Mouse (Mus musculus) fat pad, adult 2 months (tissue): ENCODE results near the gene Grtp1.
A peak's percentile ranks its signal among the peaks of the same experiment; 100 is the strongest.
"Not testable (repeated sequence)": the region's sequence is repeated elsewhere in the genome, so short reads cannot be mapped to it uniquely, and the experiment has no call there.

Experiments used
- DNase-seq: peaks from one replicate; pipeline ENCODE4 v3.0.0-alpha.2; 2011; ENCODE audit warnings: low read depth, low spot score; ENCODE audit errors: extremely low read depth

The Grtp1 gene

GRCm38 (mm10) chr8:13175650-13176049 is 24.8 kb downstream of the Grtp1 start:
- no peak for DNase-seq

GRCm38 (mm10) chr8:13174811-13175210 is 25.6 kb downstream of the Grtp1 start:
- DNase-seq: no peak

- no peak for DNase-seq
Observed at GRCm38 (mm10) chr8:13174305-13174704, 26.1 kb downstream of the Grtp1 start.

- no peak for DNase-seq
Observed at GRCm38 (mm10) chr8:13170510-13170909, 29.9 kb downstream of the Grtp1 start.

GRCm38 (mm10) chr8:13164361-13164760 is 36.1 kb downstream of the Grtp1 start:
- DNase-seq: no peak

- DNase-seq: no peak
Observed at GRCm38 (mm10) chr8:13163563-13163962, 36.9 kb downstream of the Grtp1 start.

GRCm38 (mm10) chr8:13162098-13162497 is 38.3 kb downstream of the Grtp1 start:
- no peak for DNase-seq

GRCm38 (mm10) chr8:13160691-13161090 is 39.7 kb downstream of the Grtp1 start:
- no peak for DNase-seq

- no peak for DNase-seq
Observed at GRCm38 (mm10) chr8:13159377-13159881, 41.0 kb downstream of the Grtp1 start.

- peak; percentile 56 for DNase-seq
Observed at GRCm38 (mm10) chr8:13158718-13159376, 41.6 kb downstream of the Grtp1 start, which contains the start of gene Lamp1. TSS of gene Lamp1 (plus strand) at chr8:13159161.

GRCm38 (mm10) chr8:13156327-13157097 is 43.9 kb downstream of the Grtp1 start:
- no peak for DNase-seq

GRCm38 (mm10) chr8:13155358-13155757 is 45.1 kb downstream of the Grtp1 start:
- DNase-seq: no peak

GRCm38 (mm10) chr8:13154099-13154498 is 46.3 kb downstream of the Grtp1 start:
- peak; percentile 58 for DNase-seq

GRCm38 (mm10) chr8:13150929-13151328 is 49.5 kb downstream of the Grtp1 start:
- no peak for DNase-seq

- DNase-seq: no peak
Observed at GRCm38 (mm10) chr8:13149866-13150265, 50.6 kb downstream of the Grtp1 start.

- DNase-seq: no peak
Observed at GRCm38 (mm10) chr8:13149287-13149686, 51.1 kb downstream of the Grtp1 start.

GRCm38 (mm10) chr8:13148476-13148875 is 51.9 kb downstream of the Grtp1 start:
- DNase-seq: no peak

GRCm38 (mm10) chr8:13141681-13142080 is 58.7 kb downstream of the Grtp1 start:
- DNase-seq: no peak

GRCm38 (mm10) chr8:13139641-13140182 is 60.7 kb downstream of the Grtp1 start:
- no peak for DNase-seq

- not testable (repeated sequence) for DNase-seq
Observed at GRCm38 (mm10) chr8:13132220-13132619, 68.2 kb downstream of the Grtp1 start.

GRCm38 (mm10) chr8:13124897-13125296 is 75.5 kb downstream of the Grtp1 start:
- DNase-seq: no peak

- no peak for DNase-seq
Observed at GRCm38 (mm10) chr8:13122887-13123421, 77.5 kb downstream of the Grtp1 start.
